Mouse (Mus musculus) E14TG2a.4 (cell line): Measurements from ENCODE around the gene Gm37240.
A peak's percentile ranks its signal among the peaks of the same experiment; 100 is the strongest.

Source experiments
- H3K27me3 ChIP-seq: 2 replicates; pipeline ENCODE4 v1.6.1; 2014; ENCODE audit warnings: low read length, control low read depth; ENCODE audit not compliant: insufficient read depth
- H3K36me3 ChIP-seq: 2 replicates; pipeline ENCODE4 v1.6.1; 2014; ENCODE audit warnings: low read length, control low read depth; ENCODE audit not compliant: insufficient read depth
- H3K4me1 ChIP-seq: replicated peaks from 2 replicates; pipeline ENCODE4 v1.6.1; 2014; ENCODE audit warnings: low read depth, low read length, control low read depth
- H3K4me3 ChIP-seq: replicated peaks from 2 replicates; pipeline ENCODE4 v1.5.1; 2014; ENCODE audit warnings: mild to moderate bottlenecking, low read length
- H3K9me3 ChIP-seq: 2 replicates; pipeline ENCODE4 v1.6.1; 2014; ENCODE audit warnings: low read length, control low read depth
- CTCF ChIP-seq: conservative IDR thresholded peaks from 2 replicates; pipeline ENCODE4 v1.5.1; 2014; ENCODE audit warnings: low read length
- NANOG ChIP-seq: IDR thresholded peaks from 2 replicates; pipeline ENCODE4 v1.6.1; 2014; ENCODE audit warnings: borderline replicate concordance, low read length, mixed read lengths
- POU5F1 ChIP-seq: IDR thresholded peaks from 2 replicates; pipeline ENCODE4 v1.6.1; 2014; ENCODE audit warnings: low read length, borderline replicate concordance

Gm37240 gene

GRCm38 (mm10) chr3:85886636-85887238 is 581 bp downstream of the Gm37240 start:
- TF ChIP-seq POU5F1 (no peak), CTCF (no peak), NANOG (no peak)
- H3K4me3 ChIP-seq = peak overlapping the region; percentile 84
- H3K4me1 ChIP-seq = peaks cover 21% of the 10 kb centered on the region

GRCm38 (mm10) chr3:85885906-85886305 is 1.4 kb downstream of the Gm37240 start:
- TF ChIP-seq NANOG = no peak
- TF ChIP-seq POU5F1 = no peak
- no peak for TF ChIP-seq CTCF
- no peaks in the 10 kb centered on the region for H3K9me3 ChIP-seq

More at GRCm38 (mm10) chr3:85886636-85887238, 581 bp downstream of the Gm37240 start:
- Histone ChIP-seq H3K27me3 (peaks cover 42% of the 10 kb centered on the region), H3K36me3 (no peaks in the 10 kb centered on the region), H3K9me3 (no peaks in the 10 kb centered on the region)

GRCm38 (mm10) chr3:85880687-85881086 is 6.6 kb downstream of the Gm37240 start:
- Histone ChIP-seq H3K4me3 (no peak overlapping the region), H3K4me1 (no peaks in the 10 kb centered on the region), H3K27me3 (peaks cover 9% of the 10 kb centered on the region), H3K9me3 (no peaks in the 10 kb centered on the region), H3K36me3 (no peaks in the 10 kb centered on the region)
- no peak for TF ChIP-seq CTCF
- no peak for TF ChIP-seq POU5F1
- TF ChIP-seq NANOG = no peak

More at GRCm38 (mm10) chr3:85885906-85886305, 1.4 kb downstream of the Gm37240 start:
- Histone ChIP-seq H3K36me3 (no peaks in the 10 kb centered on the region), H3K4me3 (no peak overlapping the region), H3K4me1 (peaks cover 21% of the 10 kb centered on the region), H3K27me3 (peaks cover 39% of the 10 kb centered on the region)

DNA sequence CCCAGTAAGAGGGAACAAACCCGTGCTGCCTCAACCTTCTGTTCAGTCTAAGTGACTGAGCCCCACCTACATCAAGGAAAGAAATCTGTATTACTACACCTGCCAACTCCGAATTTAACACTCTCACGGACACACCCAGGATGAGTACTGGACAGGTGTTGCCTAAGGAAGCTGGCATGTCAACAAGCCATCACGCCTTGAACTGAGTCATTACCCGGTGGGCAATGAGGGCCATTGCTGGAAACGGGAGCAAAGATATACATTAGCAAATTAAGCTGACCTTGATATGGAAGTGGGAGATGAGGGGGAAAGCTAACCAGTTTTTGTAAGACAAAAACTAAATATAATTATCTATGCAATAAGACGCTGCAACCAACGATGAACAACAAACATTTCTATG is 7.2 kb downstream of the Gm37240 start:
- Histone ChIP-seq H3K9me3 (no peaks in the 10 kb centered on the region), H3K4me3 (no peak overlapping the region), H3K4me1 (no peaks in the 10 kb centered on the region), H3K36me3 (no peaks in the 10 kb centered on the region), H3K27me3 (peaks cover 4% of the 10 kb centered on the region; the same call in 1 of the 2 replicates)
- no peak for TF ChIP-seq NANOG
- no peak for TF ChIP-seq CTCF
- no peak for TF ChIP-seq POU5F1

GRCm38 (mm10) chr3:85878911-85879310 is 8.4 kb downstream of the Gm37240 start:
- TF ChIP-seq POU5F1 (no peak), NANOG (no peak), CTCF (no peak)
- H3K4me3 ChIP-seq = no peak overlapping the region
- no peaks in the 10 kb centered on the region for H3K36me3 ChIP-seq
- no peaks in the 10 kb centered on the region for H3K9me3 ChIP-seq
- H3K27me3 ChIP-seq = no peaks in the 10 kb centered on the region
- H3K4me1 ChIP-seq = no peaks in the 10 kb centered on the region

DNA sequence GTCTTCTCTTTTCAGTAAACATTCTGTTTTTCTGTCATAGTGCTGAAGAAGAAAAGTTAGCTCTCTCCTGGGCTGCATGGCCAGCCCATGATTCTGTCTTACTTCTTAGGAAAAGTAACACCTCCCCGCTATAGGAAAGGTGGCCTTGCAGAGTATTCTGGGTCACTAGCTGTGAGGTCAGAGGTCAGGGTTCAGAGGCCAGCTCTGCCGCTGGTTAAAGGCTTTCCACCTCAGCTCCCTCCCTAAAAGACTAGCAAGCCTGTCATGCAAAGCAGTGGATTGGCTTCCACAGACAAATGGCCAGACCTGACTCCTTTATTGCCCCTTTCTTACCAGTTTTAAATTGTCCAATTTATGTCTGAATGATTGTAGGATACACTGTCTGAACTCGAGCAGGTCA is 23.3 kb downstream of the Gm37240 start:
- Histone ChIP-seq H3K4me1 (no peaks in the 10 kb centered on the region), H3K36me3 (no peaks in the 10 kb centered on the region), H3K27me3 (no peaks in the 10 kb centered on the region), H3K9me3 (peaks cover 11% of the 10 kb centered on the region), H3K4me3 (no peak overlapping the region)
- TF ChIP-seq CTCF (no peak), NANOG (no peak), POU5F1 (no peak)

DNA sequence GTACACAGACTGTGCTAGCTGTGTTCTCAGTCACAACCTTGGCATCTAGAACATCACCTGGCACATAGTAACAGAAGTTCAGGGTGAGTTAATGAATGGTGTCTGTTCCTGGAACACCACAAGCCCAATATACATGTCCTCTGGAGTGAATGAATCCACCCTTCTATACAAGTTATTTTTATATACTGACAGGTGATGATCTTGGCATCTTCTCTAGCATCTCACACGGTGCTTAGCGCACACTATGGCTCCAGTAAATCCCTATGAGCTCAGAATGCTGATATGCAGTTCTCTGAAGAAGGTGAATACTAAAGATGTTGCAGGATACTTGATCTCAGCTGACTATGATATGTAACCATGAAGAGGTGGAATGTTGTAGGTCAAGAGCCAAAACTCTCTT is 24.4 kb downstream of the Gm37240 start:
- Histone ChIP-seq H3K36me3 (no peaks in the 10 kb centered on the region), H3K9me3 (0 out of 2 replicates have a peak, but pooled peaks cover under 1% of the 10 kb centered on the region), H3K27me3 (no peaks in the 10 kb centered on the region), H3K4me3 (no peak overlapping the region), H3K4me1 (no peaks in the 10 kb centered on the region)
- TF ChIP-seq POU5F1 (no peak), CTCF (no peak), NANOG (no peak)

DNA sequence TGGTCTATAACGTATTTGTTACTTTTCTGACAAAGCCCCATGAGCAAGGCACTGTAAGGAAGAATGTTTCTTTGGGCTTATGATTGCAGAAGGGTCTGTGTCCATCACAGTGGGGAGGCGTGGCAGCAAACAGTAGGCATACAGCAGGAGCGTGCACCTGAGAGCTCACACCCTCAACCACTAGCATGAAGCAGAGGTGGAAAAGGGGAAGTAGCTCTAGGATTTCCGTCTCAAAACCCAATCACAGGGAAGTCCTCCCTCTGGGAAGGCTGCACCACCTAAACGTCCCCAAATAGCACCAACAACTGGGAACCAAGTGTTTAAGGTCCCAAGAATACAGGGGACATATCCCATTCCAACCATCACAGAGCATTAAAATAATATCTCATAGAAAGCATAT is 26.3 kb downstream of the Gm37240 start:
- H3K4me3 ChIP-seq = no peak overlapping the region
- no peaks in the 10 kb centered on the region for H3K27me3 ChIP-seq
- H3K9me3 ChIP-seq = no peaks in the 10 kb centered on the region
- H3K4me1 ChIP-seq = no peaks in the 10 kb centered on the region
- H3K36me3 ChIP-seq = no peaks in the 10 kb centered on the region
- TF ChIP-seq NANOG = no peak
- TF ChIP-seq POU5F1 = no peak
- TF ChIP-seq CTCF = no peak

DNA sequence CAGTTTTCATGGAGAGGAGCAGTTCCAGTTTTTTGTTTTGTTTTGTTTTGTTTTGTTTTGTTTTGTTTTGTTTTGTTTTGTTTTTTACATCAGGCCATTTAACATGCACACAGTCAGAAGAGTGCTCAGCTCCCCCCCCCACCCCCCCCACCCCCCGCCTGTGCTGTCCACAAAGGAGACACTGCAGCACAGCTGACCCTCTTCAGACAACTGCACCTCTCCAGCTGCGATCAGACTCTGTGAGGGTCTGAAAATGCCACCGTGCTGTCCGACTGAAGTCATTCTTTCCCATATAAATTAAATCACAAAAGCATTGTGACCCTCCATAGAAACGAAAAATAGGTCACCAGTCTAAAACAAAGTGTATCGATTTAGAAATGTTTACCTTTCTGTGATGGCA is 28.0 kb downstream of the Gm37240 start:
- Histone ChIP-seq H3K27me3 (no peaks in the 10 kb centered on the region), H3K36me3 (no peaks in the 10 kb centered on the region), H3K4me3 (no peak overlapping the region), H3K9me3 (no peaks in the 10 kb centered on the region), H3K4me1 (no peaks in the 10 kb centered on the region)
- no peak for TF ChIP-seq NANOG
- no peak for TF ChIP-seq CTCF
- TF ChIP-seq POU5F1 = no peak
